Mouse (Mus musculus) kidney, adult 2 months (tissue): ENCODE results near the gene Mknk1.

Experiments used
- CTCF ChIP-seq: fragments of 200-500 bp; conservative IDR thresholded peaks from 2 replicates; pipeline ENCODE4 v1.5.1; 2011; ENCODE audit warnings: low read depth, mild to moderate bottlenecking, control low read depth, low read length, moderate library complexity, mixed read lengths; ENCODE audit not compliant: insufficient read depth, insufficient read length
- POLR2A ChIP-seq: fragments of 200-500 bp; IDR thresholded peaks from one replicate; pipeline ENCODE4 v1.6.1; 2011; ENCODE audit warnings: low read depth, low read length, control low read depth

GRCm38 (mm10) chr4:115821431-115821830 lies 17.6 kb upstream of the Mknk1 start:
- TF ChIP-seq POLR2A: no peak
- no peak for TF ChIP-seq CTCF
